Mouse (Mus musculus) skeletal muscle tissue, adult 2 months (tissue): ENCODE measurements at regions not wholly inside any gene's neighbourhood (a gene's known extent, or its start where the extent isn't known, plus 50 kb on each side); places are given as distances from the start of the nearest gene placed in this dataset.

Experiments
- DNase-seq: peaks from one replicate; pipeline ENCODE4 v3.0.0-alpha.2; 2012; ENCODE audit warnings: low read depth, low spot score

GRCm38 (mm10) chr11:85966207-85966606 lies 80.0 kb downstream of the Tbx4 start:
- no peak for DNase-seq

GRCm38 (mm10) chr11:85970287-85970686 lies 84.1 kb downstream of the Tbx4 start:
- no peak for DNase-seq

- peak; percentile 52 for DNase-seq
Observed at GRCm38 (mm10) chr11:85972385-85972784, 86.2 kb downstream of the Tbx4 start.

DNA sequence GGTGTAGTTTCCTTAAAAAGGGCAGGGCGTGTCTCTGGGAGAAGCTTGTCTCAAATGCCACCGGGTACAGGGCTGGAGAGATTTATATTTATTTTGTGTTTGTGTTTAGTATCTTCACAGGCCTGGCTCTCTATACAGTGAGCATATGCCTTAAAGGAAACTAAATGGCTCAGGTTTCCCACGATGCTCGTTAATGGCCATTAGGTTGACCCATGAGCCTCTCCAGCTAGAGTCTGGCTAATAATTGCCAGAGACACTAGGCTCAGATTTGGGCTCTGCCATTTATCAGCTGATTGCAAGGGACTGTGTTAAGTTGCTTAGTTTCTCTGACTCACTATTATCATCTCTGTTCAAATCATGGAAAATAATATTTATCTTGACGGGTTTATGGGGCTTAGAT lies 87.5 kb downstream of the Tbx4 start:
- DNase-seq = no peak

GRCm38 (mm10) chr11:85976693-85977434 lies 90.6 kb downstream of the Tbx4 start:
- DNase-seq = no peak

DNA sequence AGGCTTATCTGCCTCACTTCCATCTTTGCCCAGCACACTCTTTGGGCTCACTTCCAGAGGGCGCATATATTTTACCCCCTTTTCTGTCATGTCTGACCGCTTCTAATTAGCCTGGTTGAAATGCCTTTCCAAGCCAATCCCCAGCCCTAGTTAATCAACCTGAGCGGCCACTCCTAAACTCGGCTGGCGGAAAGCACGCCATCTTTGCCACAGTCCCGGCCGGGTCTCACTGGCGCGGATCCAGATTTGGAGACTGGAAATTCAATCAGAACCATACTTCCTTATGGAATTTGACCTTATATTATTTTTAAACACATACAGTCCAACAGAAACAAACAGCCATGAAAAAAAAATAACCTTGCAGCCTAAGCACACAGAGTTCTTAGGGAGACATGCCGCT lies 94.2 kb downstream of the Tbx4 start:
- DNase-seq = no peak

DNA sequence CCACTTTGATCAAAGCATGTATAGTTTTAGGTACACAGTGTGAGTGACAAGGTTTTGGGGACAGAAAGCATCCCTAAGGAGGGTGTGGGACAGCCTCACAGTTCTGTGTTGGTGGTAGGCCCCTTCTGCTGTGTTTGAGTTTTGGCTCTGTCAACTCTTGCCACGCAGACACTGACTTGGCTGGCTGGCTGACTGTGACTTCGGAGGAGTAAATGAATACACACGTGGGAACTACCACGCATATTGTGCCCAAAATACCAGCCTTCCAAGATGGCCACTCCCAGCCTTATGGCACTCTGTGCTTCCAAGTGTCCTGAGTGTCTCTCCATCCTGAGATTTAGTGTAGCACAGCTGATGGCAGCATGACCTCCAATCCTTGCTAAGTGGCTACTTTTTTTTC lies 95.3 kb downstream of the Tbx4 start:
- no peak for DNase-seq

DNA sequence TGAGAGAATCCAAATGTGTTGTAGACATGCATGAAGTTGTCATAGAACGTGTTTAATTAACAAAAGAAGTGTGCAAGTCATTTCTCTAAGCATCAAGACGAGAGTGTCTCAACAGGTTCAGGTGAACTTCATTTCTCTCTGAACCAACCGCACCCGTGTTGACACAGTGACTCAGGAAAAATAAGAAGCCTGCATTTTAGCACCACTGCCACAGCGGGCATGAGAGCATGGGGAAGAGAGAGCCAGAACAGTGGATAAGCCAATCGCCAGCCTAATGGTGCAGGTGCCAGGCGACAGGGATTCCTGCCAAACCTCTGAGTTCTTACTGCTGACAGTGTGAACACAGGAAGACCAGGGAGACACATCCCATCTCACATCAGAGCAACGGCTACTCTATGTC lies 100.1 kb downstream of the Tbx4 start:
- no peak for DNase-seq

DNA sequence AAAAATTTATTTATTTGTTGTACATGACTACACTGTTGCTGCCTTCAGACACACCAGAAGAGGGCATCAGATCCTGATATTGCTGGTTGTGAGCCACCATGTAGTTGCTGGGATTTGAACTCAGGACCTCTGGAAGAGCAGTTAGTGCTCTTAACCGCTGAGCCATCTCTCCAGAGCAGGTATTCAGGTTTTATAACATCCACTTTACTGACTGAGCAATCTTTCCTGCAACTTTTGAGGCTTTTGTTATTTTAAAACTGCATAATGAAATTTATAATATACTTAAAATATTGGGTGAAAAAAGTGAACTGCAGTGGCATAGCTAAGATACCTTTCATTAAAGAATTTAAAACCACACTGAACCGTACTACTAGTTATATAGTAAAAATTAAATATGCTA lies 101.0 kb downstream of the Tbx4 start:
- DNase-seq = no peak

GRCm38 (mm10) chr11:85989536-85989935 lies 103.3 kb downstream of the Tbx4 start:
- no peak for DNase-seq

DNA sequence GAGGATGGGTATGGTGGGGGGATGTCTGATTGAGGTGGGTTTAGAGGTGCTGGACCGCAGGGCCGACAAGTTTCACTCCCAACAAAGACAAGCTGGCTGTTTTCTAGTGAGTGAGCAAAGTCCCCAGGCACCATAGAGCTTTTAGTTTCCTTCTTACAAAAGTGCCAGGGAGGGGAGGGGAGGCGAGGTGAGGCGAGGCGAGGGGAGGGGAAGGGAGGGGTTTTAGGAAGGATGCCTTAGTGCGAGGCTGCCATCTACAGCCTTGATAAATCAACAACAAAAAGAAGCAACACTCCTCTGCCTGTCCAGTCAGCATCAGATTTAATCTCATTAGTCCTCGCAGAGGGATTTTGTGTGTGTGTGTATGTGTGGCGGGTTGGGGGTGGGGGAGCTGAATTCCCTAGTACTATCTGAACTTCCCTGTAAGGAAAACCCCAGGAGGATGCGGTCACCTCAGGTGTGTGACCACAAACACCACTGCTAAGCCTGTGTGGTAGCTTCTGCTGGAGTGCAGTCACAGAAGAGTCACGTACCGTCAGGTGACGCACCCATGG lies 103.8 kb downstream of the Tbx4 start:
- DNase-seq = no peak

DNA sequence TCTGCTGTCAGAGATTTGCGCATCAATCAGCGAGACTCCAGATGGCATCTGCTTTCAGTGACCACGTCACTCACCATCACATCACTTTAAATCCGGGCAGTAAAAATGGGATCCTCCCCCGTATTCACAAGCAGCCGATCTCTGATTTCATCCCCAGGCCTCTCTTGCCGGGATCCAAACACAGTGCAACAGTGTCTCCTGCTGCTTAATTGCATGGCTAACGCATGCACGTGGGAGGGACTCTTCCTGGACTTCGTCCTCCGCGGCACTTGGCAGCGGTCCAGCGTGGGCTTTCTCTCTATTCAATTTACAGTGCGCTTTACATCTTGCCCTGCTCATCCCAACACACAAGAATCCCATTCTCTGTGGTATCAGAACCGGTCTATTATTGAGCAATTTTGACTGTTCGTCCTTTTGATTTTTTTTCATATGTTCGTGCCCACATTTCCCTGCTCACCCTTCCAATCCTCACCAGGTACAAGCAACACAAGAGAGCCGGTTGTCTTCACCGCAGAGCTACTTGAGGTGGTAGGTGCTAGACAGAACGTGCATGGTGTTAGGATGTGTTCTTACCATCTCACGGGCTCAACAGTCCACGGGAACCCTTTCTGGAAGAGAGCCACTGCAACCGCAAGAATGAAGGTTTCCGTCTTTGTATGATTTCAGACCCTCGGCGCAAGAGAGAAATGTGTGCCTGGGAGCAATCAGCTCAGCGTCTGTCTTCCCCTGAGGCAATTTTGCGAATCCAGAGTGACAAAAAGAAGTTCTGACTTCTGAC lies 109.3 kb downstream of the Tbx4 start:
- DNase-seq = no peak

DNA sequence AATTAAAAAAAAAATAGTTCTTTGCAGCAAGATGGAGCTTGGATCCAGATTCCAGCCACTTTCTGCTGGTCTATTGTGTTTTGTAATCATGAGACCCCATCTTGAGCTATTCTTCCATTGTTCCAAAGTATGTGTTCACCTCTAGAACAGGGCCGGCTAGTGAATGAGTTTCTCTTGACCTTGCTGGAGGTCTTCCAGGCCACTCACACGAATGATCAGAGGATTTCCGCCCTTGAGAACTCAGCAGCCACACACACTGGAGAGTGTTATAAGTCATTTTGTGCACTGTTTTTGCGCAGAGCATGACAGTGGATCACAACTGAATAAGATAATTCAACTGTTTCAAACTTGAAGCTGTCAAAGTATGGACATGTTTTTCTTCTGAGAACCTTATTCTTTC lies 110.5 kb downstream of the Tbx4 start:
- DNase-seq = no peak

- DNase-seq = no peak
Observed at GRCm38 (mm10) chr11:86003341-86003740, 117.1 kb downstream of the Tbx4 start.

- no peak for DNase-seq
Observed at GRCm38 (mm10) chr11:86005284-86005683, 119.1 kb downstream of the Tbx4 start.

- DNase-seq = no peak
Observed at GRCm38 (mm10) chr11:86005899-86006445, 119.8 kb downstream of the Tbx4 start.

GRCm38 (mm10) chr11:86006859-86007258 lies 120.6 kb downstream of the Tbx4 start:
- DNase-seq = no peak
